Mouse (Mus musculus): ENCODE measurements at regions not wholly inside any gene's neighbourhood (a gene's known extent, or its start where the extent isn't known, plus 50 kb on each side); places are given as distances from the start of the nearest gene placed in this dataset.

- TF ChIP-seq CTCF (IDR thresholded peaks at IDR 0.05; ENCODE audit: extremely low read depth, insufficient read length, insufficient replicate concordance, low read depth, low read length) (no peak), POLR2A (IDR thresholded peaks at IDR 0.05; ENCODE audit: low read depth, low read length) (no peak)
Observed at GRCm38 (mm10) chr16:86806374-86806773, 547.6 kb upstream of the N6amt1 start.
